Mouse (Mus musculus) adrenal gland, postnatal 25 days (tissue): ENCODE measurements at regions not wholly inside any gene's neighbourhood (a gene's known extent, or its start where the extent isn't known, plus 50 kb on each side); places are given as distances from the start of the nearest gene placed in this dataset.

Experiments used
- DNase-seq: peaks from one replicate; pipeline ENCODE4 v3.0.0; 2021; ENCODE audit warnings: mixed read lengths

GRCm38 (mm10) chr3:45523281-45523680 is 145.1 kb downstream of the Pcdh10 start:
- DNase-seq: no peak

GRCm38 (mm10) chr3:45547091-45547490 is 168.9 kb downstream of the Pcdh10 start:
- DNase-seq: no peak

GRCm38 (mm10) chr3:45555736-45556135 is 177.5 kb downstream of the Pcdh10 start:
- DNase-seq: peak; percentile 14

- no peak for DNase-seq
Measured at GRCm38 (mm10) chr3:45572995-45573394, 194.8 kb downstream of the Pcdh10 start.

- DNase-seq: no peak
Measured at GRCm38 (mm10) chr3:45577035-45577434, 198.8 kb downstream of the Pcdh10 start.

- DNase-seq: no peak
Measured at GRCm38 (mm10) chr3:45593561-45593960, 215.4 kb downstream of the Pcdh10 start.

- no peak for DNase-seq
Measured at GRCm38 (mm10) chr3:45602278-45602677, 224.1 kb downstream of the Pcdh10 start.

- DNase-seq: no peak
Measured at GRCm38 (mm10) chr3:45603151-45603550, 225.0 kb downstream of the Pcdh10 start.

GRCm38 (mm10) chr3:45620729-45621128 is 242.5 kb downstream of the Pcdh10 start:
- DNase-seq: no peak

GRCm38 (mm10) chr3:45645856-45646450 is 267.8 kb downstream of the Pcdh10 start:
- DNase-seq: no peak

- no peak for DNase-seq
Measured at GRCm38 (mm10) chr3:45649361-45649760, 271.2 kb downstream of the Pcdh10 start.

- no peak for DNase-seq
Measured at GRCm38 (mm10) chr3:45657023-45657422, 278.8 kb downstream of the Pcdh10 start.

- DNase-seq: no peak
Measured at GRCm38 (mm10) chr3:45658093-45658776, 280.0 kb downstream of the Pcdh10 start.

GRCm38 (mm10) chr3:45659052-45659451 is 280.9 kb downstream of the Pcdh10 start:
- DNase-seq: no peak

GRCm38 (mm10) chr3:45670434-45670833 is 292.2 kb downstream of the Pcdh10 start:
- no peak for DNase-seq

GRCm38 (mm10) chr3:45677672-45678071 is 299.5 kb downstream of the Pcdh10 start:
- no peak for DNase-seq

- no peak for DNase-seq
Measured at GRCm38 (mm10) chr3:45681410-45681809, 303.2 kb downstream of the Pcdh10 start.

- DNase-seq: no peak
Measured at GRCm38 (mm10) chr3:45707891-45708290, 329.7 kb downstream of the Pcdh10 start.
